Mouse (Mus musculus): ENCODE data around the gene Slc22a3.

Slc22a3 gene

DNA sequence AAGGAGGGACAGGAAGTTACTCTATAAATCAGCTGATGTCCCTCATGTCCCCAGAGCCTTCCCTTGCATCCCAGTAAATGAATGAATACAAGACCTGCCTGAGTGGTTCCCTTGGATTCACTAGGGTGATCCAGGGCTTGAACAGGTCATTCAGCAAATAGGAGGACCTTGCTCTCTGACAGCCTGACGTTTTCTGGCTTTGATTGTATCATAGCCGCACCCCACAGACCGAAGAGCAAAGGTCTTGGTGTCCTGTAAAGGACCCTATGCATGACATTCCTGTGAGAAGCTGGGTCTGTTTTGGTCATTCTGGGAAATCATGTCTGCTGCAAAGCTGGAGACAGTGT lies 94.6 kb downstream of the Slc22a3 start:
- no peak for ATAC-seq (ENCODE audit: insufficient number of reproducible peaks, low FRiP score, low TSS enrichment)

DNA sequence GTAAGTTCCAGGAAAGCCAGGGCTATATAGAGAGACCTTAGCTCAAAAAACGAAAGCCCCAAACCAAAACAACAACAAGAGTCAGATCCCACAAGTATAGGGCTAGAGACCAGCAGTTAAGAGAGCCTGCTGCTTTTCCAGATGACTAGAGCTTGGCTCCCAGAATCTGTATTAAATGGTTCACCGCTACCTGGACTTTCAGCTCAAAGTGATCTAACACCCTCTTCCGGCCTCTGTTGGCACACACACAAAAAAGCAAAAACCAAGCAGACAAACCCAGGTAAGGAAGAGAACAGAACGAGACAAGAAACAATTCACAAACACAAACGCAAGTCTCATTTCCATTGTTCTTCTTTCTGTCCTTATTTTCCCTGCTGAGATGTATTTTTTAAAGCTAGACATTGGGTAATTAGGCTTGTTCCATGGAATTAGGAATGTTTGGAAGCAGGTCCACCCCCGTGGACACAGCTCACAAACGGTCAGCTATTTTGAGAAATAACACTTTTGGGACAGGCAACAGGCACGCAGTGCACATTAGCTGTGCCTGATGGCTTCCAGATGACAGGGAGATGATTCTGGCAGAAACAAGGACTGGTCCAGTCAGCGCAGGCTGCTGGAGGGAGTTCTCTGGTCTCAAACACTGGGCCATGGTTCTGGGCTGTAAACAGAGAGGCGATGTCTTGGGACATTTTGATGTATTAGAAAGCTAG lies 95.2 kb downstream of the Slc22a3 start:
- no peak for ATAC-seq (ENCODE audit: insufficient number of reproducible peaks, low FRiP score, low TSS enrichment)

DNA sequence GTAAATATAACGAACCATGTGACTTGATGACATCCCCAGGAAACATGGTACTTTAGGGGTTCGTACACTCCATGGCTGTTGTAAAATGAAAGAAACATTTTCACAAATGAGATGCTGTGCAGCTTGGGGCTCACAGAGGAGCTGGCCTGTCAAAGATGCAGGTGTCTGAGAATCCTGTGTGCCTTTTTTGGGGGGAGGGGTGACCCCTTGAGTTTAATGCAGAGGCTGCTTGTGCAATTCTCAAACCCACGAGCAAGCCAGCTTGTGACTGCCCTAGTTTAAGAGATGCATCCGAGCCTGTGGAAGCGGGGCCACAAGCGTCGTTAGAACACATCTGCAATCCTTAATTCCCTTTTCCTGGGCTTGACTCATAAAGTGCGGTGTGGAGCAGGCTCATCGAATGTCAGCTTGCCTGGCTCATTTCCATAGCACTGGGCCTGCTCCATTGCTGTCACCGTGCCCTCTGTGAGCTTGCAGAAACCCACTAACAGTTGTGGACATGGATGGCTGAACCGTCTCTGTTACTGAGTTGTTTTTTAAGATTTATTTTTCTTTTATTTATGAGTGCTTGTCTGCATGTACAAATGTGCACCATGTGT lies 98.1 kb downstream of the Slc22a3 start:
- no peak for ATAC-seq (ENCODE audit: insufficient number of reproducible peaks, low FRiP score, low TSS enrichment)

DNA sequence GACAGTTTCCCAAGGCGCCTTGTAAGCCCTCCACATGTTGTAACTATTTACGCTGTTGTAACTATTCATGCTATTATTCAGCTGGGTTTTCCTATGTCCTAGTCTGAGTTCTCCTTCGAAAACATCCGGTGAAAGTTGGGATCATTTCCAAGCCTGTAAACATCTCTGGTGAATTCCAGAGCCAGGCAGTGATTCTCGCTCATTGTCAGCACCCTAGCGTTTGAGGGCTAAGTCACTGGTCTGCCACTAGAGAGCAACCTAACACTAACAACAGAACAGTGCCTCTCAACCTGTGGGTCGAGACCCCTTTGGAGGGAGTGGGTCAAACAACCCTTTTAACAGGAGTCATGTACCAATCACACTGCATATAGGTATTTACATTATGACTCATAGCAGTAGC lies 104.1 kb downstream of the Slc22a3 start:
- no peak for ATAC-seq (ENCODE audit: insufficient number of reproducible peaks, low FRiP score, low TSS enrichment)

DNA sequence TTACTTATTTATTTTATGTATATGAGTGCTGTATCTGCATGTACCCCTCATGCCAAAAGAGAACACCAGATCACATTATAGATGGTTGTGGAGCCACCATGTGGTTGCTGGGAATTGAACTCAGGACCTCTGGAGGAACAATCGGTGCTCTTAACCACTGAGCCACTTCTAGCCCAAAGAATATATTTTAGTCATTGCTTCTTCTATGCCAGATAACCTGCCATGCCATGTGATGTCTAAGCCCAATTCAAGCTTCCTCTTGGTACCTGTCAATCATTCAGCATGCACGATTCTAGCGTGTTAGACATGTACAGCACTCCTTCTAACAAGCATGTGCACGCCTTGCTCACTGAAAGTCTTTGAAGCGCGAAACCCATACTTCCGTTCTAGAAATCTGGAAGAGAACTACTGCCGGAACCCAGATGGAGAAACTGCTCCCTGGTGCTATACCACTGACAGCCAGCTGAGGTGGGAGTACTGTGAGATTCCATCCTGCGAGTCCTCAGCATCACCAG lies 111.3 kb downstream of the Slc22a3 start:
- no peak for ATAC-seq (ENCODE audit: insufficient number of reproducible peaks, low FRiP score, low TSS enrichment)

DNA sequence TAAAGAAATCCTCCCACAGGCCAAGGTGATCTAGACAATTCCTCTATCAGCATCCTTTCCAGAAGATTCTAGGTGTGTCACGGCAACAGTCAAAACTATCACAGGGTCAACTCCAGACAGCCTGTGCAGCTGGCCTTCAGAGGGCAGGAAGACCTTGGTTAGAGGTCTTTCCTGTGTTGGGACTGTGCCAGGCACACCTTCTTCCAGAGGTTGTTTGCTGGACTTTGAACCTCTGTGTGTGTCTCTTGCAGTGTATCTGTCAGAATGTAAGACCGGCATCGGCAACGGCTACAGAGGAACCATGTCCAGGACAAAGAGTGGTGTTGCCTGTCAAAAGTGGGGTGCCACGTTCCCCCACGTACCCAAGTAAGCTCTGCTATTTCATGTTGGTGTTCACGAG lies 119.3 kb downstream of the Slc22a3 start:
- ATAC-seq (ENCODE audit: insufficient number of reproducible peaks, low FRiP score, low TSS enrichment): no peak

DNA sequence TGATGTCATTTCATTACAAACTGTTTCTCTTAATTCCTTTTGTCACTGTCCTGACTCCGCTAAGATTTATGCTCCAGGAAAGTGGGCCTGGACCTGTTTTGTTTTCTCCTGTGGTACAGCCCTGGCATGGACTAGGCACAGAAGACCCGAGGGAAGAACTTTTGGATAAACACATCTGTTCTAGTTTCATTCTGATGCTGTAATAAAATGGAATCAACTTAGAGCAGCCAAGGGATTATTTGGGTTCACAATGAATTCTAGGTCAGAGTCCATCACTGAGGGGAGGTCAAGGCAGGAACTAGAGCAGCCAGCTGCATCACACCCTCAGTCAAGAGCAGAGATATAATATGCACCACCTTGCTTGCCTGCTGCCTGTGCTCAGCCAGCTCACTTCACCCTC lies 119.7 kb downstream of the Slc22a3 start:
- ATAC-seq (ENCODE audit: insufficient number of reproducible peaks, low FRiP score, low TSS enrichment): no peak

DNA sequence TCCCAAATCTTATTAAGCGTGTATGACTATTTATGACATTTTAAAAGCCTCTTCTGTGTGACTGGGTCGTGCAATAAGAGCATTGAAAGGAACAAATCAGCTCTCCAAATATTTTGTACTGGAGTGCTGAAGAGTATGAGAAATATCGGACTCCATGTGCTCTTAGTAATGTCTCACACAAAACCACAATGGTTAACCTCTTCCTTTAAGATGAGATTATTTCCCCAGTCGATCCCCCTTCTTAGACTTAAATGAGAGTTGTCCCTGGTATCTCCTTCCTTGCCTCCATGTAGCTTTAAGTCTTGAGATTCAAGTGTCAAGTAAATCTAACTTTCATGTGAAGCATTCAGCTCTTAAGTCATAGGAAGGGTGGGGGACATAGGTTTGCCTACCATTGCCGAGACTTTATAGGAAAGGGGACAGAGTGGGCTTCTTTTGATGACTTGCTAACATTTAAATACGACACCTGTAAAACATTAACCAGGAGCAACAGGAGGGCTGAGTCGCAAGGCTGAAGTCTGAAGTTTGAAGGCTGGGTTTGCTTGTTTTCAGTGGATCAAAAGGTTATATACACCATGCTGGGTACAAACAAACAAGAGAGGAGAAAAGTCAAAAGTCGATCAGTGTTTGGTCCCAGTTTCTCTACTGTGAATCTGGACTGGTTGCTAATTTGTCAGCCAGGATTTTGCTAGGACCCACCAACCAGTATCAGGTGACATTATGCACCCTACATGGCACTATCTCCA lies 122.3 kb downstream of the Slc22a3 start:
- ATAC-seq (ENCODE audit: insufficient number of reproducible peaks, low FRiP score, low TSS enrichment): no peak

DNA sequence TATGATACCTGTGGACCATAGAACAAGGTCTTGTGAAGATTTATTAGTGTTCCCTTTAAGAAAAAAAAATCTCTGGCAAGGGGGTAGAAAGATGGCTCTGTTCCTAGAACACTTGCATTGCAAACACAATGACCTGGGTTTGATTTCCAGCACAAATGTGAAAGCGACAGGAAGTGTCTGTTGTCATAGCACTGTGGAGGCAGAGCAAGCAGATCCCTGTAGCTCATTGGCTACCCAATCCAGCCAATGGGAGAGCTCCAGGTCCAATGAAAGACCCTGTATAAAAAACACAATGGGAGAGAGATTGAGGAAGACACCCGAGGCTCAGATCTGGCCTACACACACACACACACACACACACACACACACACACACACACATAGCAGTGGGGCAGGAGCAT lies 125.0 kb downstream of the Slc22a3 start:
- ATAC-seq (ENCODE audit: insufficient number of reproducible peaks, low FRiP score, low TSS enrichment): no peak

DNA sequence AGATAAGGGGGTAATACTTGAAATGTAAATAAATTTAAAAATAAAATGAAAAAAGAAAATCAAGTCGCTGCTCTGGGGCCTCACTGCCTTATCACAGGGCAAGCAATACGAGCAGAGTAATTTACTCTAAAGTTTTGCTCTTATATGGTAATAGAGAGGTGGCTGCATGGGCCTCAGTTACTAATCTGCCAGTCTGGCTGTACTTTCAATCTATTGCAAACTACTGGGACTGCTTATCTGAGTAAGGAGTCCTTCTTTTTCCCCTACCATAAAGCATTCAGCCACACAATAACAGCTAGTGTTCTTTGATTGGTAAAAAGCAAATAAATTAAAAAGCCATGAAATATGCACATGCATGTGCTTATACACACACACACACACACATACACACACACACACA lies 125.9 kb downstream of the Slc22a3 start:
- no peak for ATAC-seq (ENCODE audit: insufficient number of reproducible peaks, low FRiP score, low TSS enrichment)

DNA sequence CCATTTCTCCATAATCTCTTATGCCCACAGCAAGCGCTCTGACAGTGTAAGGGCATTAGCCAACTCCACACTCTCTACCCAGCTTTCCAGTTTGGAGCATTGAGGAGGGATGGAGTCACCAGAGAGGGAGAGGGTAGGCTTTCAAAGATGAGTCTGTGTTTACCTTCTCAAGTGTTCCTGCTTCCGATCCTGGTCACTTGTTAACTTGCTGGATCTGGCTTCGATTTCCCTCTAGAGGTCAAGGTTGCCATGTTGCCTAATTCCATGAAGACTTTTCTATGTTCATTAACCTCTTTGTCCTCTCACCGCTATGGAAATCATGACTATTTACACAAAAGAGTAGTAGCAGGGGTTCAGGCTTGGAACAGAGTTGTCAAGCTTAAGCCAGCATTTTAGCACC lies 127.2 kb downstream of the Slc22a3 start:
- ATAC-seq (ENCODE audit: insufficient number of reproducible peaks, low FRiP score, low TSS enrichment): no peak

DNA sequence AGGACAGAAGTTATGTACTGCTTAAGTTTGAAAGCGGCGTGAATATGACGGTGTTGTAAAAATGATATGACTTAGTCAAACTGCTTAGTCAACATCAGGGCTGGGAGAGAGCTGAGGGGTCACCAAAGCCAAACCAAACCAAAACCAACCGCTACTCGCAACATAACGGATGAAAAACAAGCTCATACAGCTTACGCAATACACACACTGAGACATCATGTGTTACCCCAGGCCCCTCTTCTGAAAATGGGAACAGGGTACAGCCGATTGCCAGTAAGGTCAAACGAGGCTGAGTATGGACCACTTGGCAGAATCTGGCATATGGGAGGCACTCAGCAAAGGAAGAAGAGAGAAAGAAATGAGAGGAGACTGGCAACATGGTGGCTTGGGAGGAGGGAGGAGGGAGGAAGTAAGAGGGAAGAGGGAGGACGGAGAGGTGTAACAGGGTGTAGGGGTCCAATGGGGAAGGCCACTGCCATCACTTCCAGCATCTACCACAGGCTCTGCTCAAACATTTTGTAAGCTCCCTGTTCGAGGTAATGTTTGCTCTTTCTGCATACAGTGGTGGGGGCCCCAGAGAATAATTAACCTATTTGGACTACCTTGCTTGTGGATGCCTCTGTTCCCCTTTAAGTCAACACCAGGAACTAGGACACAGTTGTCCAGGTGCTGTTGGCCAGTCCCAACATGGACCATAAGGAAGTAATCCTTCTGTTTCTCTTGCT lies 129.4 kb downstream of the Slc22a3 start, which contains the start of gene Plg:
Gene Plg (plus strand): TSS at position 628 of the 725 bp plus-strand sequence.
- ATAC-seq (ENCODE audit: insufficient number of reproducible peaks, low FRiP score, low TSS enrichment): no peak

DNA sequence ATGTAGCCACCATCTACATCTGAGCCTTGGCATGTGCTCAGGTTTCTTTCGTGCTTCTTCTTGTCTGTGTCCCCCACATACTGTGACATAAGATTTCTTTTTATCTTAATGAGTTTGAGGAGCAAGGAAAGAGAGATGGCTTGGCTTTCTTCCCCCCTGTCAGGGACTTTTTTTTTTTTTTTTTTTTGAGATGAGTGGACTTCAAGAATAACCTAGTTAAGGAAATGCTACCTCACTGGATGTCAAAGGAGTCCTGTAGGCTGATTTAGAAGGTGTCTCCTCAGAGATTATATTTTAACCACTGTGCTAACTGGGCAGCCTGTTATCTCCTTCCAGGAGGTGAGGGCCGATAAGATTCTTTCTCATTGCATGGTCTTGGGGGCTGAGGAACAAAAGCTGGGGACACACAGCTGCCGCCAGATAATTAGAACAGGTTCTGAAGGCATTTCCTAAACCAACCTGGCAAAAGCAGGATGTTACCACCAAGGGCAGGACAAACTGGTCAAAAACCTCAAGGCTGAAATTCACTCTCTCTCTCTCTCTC lies 133.8 kb downstream of the Slc22a3 start:
- ATAC-seq (ENCODE audit: insufficient number of reproducible peaks, low FRiP score, low TSS enrichment): no peak

DNA sequence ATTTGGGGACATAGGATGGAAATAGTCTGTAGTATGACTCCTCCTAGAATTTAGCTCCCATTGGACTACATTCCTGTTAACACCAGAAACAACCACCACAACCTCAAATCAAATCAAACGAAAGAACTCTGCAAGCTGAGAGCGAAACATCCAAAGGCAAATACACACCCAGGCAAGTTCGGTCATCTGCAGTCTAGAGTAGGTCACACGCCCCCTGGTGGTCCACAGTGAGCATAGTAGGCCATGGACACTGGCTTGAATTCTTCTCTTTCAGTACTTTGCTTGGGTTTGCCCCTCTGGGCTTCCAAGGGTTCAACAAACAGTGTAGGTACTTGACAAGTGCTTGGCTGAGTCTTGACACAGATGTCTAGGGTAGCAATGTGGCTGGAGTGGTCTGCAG lies 135.5 kb downstream of the Slc22a3 start:
- peak; percentile 43; the same call in 1 of the 2 replicates for ATAC-seq (ENCODE audit: insufficient number of reproducible peaks, low FRiP score, low TSS enrichment)

DNA sequence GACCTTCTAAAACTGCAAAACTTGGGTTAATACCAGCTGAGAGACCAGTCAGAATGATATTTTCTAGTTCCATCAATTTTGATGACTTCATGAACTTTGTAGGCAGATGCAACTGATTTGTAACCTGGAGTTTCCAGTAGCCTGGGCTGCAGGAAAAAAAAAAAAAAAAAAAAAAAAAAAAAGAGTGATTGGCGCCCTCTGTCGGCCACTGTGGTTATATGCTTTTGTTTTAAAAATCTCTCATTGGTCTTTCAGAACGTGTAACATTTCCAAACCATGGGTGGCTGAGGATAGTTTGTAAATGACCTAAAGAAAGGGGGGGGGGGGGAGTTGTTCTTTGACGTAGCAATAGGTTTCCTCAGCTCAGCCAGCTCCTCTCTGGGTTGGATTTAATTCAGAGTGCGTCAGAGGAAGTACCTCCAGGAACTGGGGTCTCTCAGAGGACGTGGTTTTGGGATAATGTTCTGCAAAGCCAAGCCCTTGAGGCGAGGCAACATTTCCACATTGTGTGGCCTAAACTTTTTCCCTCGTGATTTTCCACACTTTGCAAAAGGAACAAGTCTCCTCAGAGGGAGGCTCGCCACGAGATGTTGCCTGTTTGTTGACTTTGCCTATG lies 136.1 kb downstream of the Slc22a3 start:
- no peak for ATAC-seq (ENCODE audit: insufficient number of reproducible peaks, low FRiP score, low TSS enrichment)

DNA sequence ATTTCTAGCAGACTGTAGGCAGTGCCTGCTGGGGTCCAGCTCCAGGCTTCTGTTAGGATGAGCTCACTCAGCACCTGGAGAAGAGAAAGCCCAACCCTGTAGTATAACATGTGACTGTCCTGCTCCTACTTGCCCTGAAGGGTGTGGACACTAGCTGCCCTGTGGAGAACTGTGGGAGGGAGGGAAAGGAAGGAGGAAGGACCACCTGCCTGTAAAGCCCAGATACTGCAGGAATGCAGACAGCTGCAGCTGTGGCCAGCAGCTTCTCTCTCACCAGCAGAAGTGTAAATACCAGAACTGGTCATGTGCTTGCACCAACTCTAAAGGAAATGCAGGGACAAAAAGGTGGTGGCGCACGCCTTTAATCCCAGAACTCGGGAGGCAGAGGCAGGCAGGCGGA lies 137.2 kb downstream of the Slc22a3 start:
- ATAC-seq (ENCODE audit: insufficient number of reproducible peaks, low FRiP score, low TSS enrichment): no peak

DNA sequence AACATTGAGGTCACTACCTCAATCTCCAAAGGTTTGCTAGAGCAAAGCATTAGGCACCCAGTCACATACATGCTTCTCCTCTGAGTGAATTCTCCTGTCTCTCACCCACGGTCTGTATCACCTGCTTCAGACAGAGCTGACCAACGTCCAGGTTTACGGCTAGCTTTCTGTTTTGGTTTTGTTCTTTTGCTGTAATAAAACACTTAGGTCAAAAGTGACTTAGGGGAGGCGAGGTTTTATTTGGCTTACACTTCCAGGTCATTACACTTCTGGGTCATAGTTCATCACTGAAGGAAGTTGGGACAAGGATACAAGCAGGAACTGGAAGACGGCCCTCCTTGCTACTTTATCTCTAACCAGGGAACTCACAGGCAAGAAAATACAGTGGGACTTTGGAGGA lies 138.1 kb downstream of the Slc22a3 start:
- ATAC-seq (ENCODE audit: insufficient number of reproducible peaks, low FRiP score, low TSS enrichment): no peak
